Mouse (Mus musculus): ENCODE data around the gene Mrpl10. TPM values are rescaled to one million over a fixed set of nuclear protein-coding genes. Genes with fewer than 3 reads are reported as not detected.

Mrpl10 gene
- polyA plus RNA-seq, 1 experiment from 2014 or later, result 50.8 TPM

DNA sequence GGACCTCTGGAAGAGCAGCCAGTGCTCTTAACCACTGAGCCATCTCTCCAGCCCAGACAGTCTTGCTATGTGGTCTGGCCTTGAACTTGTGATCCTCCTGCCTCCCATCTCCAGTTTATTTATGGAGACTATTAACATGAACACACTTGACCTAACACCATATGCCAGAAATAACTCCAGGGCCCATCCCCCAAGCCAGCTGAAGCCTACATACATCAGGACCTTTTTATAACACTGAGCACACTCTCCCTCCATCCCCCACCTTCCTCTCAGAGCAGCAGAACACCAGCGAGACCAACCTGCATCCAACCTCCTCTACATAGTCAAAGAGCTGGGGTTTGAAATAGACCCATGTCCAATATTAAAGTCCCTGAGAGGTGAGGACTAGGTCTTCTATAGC, 29.8 kb downstream of the Mrpl10 start:
- peaks cover 8% of the 10 kb centered on the region; the same call in 1 of the 2 replicates for H3K36me3 ChIP-seq (ENCODE audit: insufficient read depth, low read length)
- H3K4me1 ChIP-seq (ENCODE audit: insufficient read depth, low read depth, low read length), result no peaks in the 10 kb centered on the region
- no peak overlapping the region for H3K4me3 ChIP-seq (ENCODE audit: low read depth, low read length)
- H3K27me3 ChIP-seq (replicated peaks; ENCODE audit: insufficient read depth, low read length), result no peaks in the 10 kb centered on the region
- 50% methylated on average over 1 of the region's 1 CpGs for WGBS
- DNase-seq (ENCODE audit: low spot score) (no peak), ATAC-seq (no peak)
- no peaks in the 10 kb centered on the region for H3K9me3 ChIP-seq (ENCODE audit: low read length)
- TF ChIP-seq CTCF (IDR thresholded peaks at IDR 0.05) (no peak), EP300 (IDR thresholded peaks at IDR 0.05) (no peak)
- H3K9ac ChIP-seq (replicated peaks; ENCODE audit: low read depth), result no peak overlapping the region
- no peak overlapping the region for H3K27ac ChIP-seq (ENCODE audit: low read length)
- no peak overlapping the region for H3K4me2 ChIP-seq (replicated peaks; ENCODE audit: low read depth, low read length)

DNA sequence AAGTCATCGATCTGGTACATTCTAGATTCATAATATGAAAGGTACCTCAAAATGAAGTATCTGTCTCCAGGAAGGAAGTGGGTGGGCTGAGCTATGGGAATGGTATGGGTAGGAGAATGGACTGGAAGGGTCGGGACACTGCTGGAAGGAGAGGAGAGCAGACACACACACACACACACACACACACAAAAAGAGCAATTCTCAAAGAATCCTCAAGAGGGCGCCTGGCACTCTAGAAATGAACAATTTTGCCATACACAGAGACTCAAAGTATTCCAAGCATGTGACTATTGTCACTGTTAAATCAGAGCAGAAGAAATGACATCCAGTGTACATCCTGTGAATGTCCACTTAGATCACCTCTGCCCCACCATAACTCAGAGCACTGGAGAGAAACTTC, 31.2 kb downstream of the Mrpl10 start:
- DNase-seq (ENCODE audit: low spot score) (peak; percentile 70), ATAC-seq (no peak)
- Histone ChIP-seq H3K27me3 (replicated peaks; ENCODE audit: insufficient read depth, low read length) (no peaks in the 10 kb centered on the region), H3K9ac (replicated peaks; ENCODE audit: low read depth) (no peak overlapping the region), H3K36me3 (ENCODE audit: insufficient read depth, low read length) (peaks cover 4% of the 10 kb centered on the region; the same call in 1 of the 2 replicates), H3K27ac (ENCODE audit: low read length) (no peak overlapping the region), H3K4me1 (ENCODE audit: insufficient read depth, low read depth, low read length) (no peaks in the 10 kb centered on the region), H3K4me3 (ENCODE audit: low read depth, low read length) (no peak overlapping the region), H3K4me2 (replicated peaks; ENCODE audit: low read depth, low read length) (no peak overlapping the region), H3K9me3 (ENCODE audit: low read length) (no peaks in the 10 kb centered on the region)
- TF ChIP-seq CTCF (IDR thresholded peaks at IDR 0.05) (peak; percentile 85), EP300 (IDR thresholded peaks at IDR 0.05) (no peak)
- 19% methylated on average over 3 of the region's 3 CpGs for WGBS

DNA sequence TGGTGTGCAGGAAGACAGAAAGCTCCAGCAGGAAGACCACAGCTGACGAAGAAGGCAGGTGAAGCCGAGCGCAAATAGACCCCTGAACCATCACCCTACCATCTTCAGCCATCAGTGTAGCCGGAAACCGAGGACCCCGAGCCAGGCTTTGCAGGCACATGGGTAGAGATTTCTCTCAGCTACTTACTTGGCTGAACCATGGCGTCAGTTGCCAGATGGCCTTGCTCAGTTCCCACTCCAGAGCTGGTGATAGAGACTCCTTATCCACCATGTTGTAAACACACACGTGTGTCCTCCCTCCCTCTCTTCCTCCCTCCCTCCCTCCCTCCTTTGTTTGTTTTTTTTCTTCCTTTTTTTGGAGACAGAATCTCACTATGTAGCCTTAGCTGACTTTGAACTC, 32.9 kb downstream of the Mrpl10 start:
- DNase-seq (ENCODE audit: low spot score), result peak; percentile 25

DNA sequence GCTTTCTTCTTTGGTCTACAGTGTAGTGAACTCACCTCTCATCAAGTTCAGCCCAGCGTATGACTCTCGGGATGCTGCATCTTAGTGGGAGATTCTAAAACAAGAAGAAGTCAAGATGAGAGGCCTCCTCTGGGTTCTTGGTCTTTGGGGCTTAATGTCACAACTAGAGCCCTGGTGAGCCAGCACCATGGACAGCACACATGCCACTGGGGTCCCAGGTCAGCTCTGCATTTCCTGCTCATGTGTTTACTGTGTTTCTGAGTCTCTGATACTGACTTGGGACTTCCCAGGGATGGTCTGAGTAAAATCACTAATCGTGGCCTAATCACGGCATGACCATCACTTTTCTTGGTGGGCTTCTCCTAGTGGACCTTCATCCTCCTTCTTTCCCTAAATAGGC, 37.4 kb downstream of the Mrpl10 start:
- Histone ChIP-seq H3K27ac (ENCODE audit: low read length) (no peak overlapping the region), H3K27me3 (replicated peaks; ENCODE audit: insufficient read depth, low read length) (no peaks in the 10 kb centered on the region), H3K4me2 (replicated peaks; ENCODE audit: low read depth, low read length) (no peak overlapping the region), H3K9ac (replicated peaks; ENCODE audit: low read depth) (no peak overlapping the region), H3K36me3 (ENCODE audit: insufficient read depth, low read length) (no peaks in the 10 kb centered on the region), H3K9me3 (ENCODE audit: low read length) (no peaks in the 10 kb centered on the region), H3K4me3 (ENCODE audit: low read depth, low read length) (no peak overlapping the region), H3K4me1 (ENCODE audit: insufficient read depth, low read depth, low read length) (no peaks in the 10 kb centered on the region)
- 47% methylated on average over 4 of the region's 4 CpGs for WGBS
- DNase-seq (ENCODE audit: low spot score) (peak; percentile 55), ATAC-seq (no peak)
- TF ChIP-seq EP300 (IDR thresholded peaks at IDR 0.05) (no peak), CTCF (IDR thresholded peaks at IDR 0.05) (no peak)

More for the DNA sequence above, 32.9 kb downstream of the Mrpl10 start:
- Histone ChIP-seq H3K9ac (replicated peaks; ENCODE audit: low read depth) (no peak overlapping the region), H3K4me1 (ENCODE audit: insufficient read depth, low read depth, low read length) (no peaks in the 10 kb centered on the region), H3K27me3 (replicated peaks; ENCODE audit: insufficient read depth, low read length) (no peaks in the 10 kb centered on the region), H3K36me3 (ENCODE audit: insufficient read depth, low read length) (no peaks in the 10 kb centered on the region), H3K4me2 (replicated peaks; ENCODE audit: low read depth, low read length) (no peak overlapping the region), H3K9me3 (ENCODE audit: low read length) (no peaks in the 10 kb centered on the region), H3K27ac (ENCODE audit: low read length) (no peak overlapping the region), H3K4me3 (ENCODE audit: low read depth, low read length) (no peak overlapping the region)
- TF ChIP-seq EP300 (IDR thresholded peaks at IDR 0.05) (no peak), CTCF (IDR thresholded peaks at IDR 0.05) (no peak)
- no peak; the same call in 1 of the 2 replicates for ATAC-seq
- WGBS, result 43% methylated on average over 8 of the region's 8 CpGs

DNA sequence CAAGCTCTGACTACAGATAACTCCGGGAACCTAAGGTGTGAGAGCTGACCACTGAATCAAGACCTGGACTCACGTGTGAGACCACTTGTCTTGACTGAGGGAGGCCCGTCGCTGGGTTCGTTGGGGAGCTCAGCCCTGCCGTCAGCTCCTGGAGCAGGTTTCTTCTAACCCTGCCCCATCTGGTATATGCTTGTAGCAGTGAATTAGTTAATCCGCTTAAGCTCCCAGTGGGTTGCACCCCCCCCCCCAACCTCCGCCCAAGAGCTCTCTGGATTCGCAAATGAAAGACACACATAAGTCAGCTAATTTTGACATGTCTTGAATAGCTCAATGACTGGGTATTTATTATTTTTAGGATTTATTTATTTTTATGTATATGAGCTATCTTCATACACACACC, 38.9 kb downstream of the Mrpl10 start:
- Histone ChIP-seq H3K27ac (ENCODE audit: low read length) (no peak overlapping the region), H3K9ac (replicated peaks; ENCODE audit: low read depth) (no peak overlapping the region), H3K9me3 (ENCODE audit: low read length) (no peaks in the 10 kb centered on the region), H3K4me3 (ENCODE audit: low read depth, low read length) (no peak overlapping the region), H3K4me1 (ENCODE audit: insufficient read depth, low read depth, low read length) (no peaks in the 10 kb centered on the region), H3K4me2 (replicated peaks; ENCODE audit: low read depth, low read length) (no peak overlapping the region), H3K36me3 (ENCODE audit: insufficient read depth, low read length) (no peaks in the 10 kb centered on the region), H3K27me3 (replicated peaks; ENCODE audit: insufficient read depth, low read length) (no peaks in the 10 kb centered on the region)
- TF ChIP-seq CTCF (IDR thresholded peaks at IDR 0.05) (no peak), EP300 (IDR thresholded peaks at IDR 0.05) (no peak)
- WGBS, result 25% methylated on average over 9 of the region's 9 CpGs
- DNase-seq (ENCODE audit: low spot score) (no peak), ATAC-seq (no peak)

DNA sequence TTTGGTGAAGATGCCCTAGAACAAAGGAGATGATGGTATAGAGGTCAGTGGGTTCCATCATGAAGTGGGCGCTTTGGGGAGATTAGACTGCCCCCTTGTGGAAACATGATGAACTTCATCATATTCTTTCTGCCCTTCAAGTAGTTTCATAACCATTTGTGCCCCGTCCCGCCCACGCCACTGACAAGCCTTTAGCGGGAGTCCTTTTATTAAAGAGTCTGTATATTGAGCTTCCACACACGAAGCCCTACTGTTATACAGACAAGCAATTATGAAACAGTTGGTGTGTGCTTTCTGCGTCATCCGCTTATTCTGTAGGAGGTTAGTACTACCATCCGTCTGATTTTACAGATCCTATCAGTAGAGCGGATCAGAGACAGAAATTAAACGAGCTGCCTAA, 41.6 kb downstream of the Mrpl10 start:
- no peak overlapping the region for H3K4me3 ChIP-seq (ENCODE audit: low read depth, low read length)
- no peaks in the 10 kb centered on the region for H3K36me3 ChIP-seq (ENCODE audit: insufficient read depth, low read length)
- TF ChIP-seq EP300 (IDR thresholded peaks at IDR 0.05), result no peak
- peak; percentile 74 for TF ChIP-seq CTCF (IDR thresholded peaks at IDR 0.05)
- no peak overlapping the region for H3K9ac ChIP-seq (replicated peaks; ENCODE audit: low read depth)
- no peaks in the 10 kb centered on the region for H3K4me1 ChIP-seq (ENCODE audit: insufficient read depth, low read depth, low read length)
- H3K27me3 ChIP-seq (replicated peaks; ENCODE audit: insufficient read depth, low read length), result no peaks in the 10 kb centered on the region
- peak; percentile 26; the same call in 1 of the 2 replicates for ATAC-seq
- peak; percentile 74 for DNase-seq (ENCODE audit: low spot score)
- no peaks in the 10 kb centered on the region for H3K9me3 ChIP-seq (ENCODE audit: low read length)
- no peak overlapping the region for H3K27ac ChIP-seq (ENCODE audit: low read length)
- WGBS, result 30% methylated on average over 11 of the region's 11 CpGs
- H3K4me2 ChIP-seq (replicated peaks; ENCODE audit: low read depth, low read length), result 0 out of 2 replicates have a peak overlapping the region, but pooled peaks have one; percentile 3

All from lung, postnatal 0 days (tissue).